Mouse (Mus musculus) right cerebral cortex, postnatal 25 days (tissue): Measurements from ENCODE around the gene Rab21.

ENCODE experiments used
- DNase-seq: peaks from one replicate; pipeline ENCODE4 v3.0.0; 2022

Gene Rab21

GRCm38 (mm10) chr10:115315473-115316171, at the start of gene Rab21:
Rab21 (minus strand) TSS chr10:115315594.
- DNase-seq: peak; percentile 97

GRCm38 (mm10) chr10:115363151-115363550, 47.8 kb upstream of the Rab21 start:
- DNase-seq: no peak

DNA sequence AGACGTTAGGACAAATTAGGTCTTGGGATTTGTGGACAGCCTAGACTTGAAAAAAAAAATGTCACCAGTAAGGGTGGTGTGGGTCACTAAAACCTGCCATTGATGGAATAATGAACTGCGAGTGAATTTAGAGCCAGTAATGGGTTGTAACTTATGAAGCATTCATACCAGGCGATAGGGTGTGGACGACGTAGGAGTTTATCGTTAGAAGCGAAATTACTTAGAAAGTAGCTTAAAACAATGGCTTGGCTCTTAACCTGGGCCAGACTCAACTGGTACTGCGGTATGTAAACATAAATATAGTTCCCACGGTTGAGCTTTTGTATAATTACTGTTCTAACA, 47.2 kb upstream of the Rab21 start:
- no peak for DNase-seq

DNA sequence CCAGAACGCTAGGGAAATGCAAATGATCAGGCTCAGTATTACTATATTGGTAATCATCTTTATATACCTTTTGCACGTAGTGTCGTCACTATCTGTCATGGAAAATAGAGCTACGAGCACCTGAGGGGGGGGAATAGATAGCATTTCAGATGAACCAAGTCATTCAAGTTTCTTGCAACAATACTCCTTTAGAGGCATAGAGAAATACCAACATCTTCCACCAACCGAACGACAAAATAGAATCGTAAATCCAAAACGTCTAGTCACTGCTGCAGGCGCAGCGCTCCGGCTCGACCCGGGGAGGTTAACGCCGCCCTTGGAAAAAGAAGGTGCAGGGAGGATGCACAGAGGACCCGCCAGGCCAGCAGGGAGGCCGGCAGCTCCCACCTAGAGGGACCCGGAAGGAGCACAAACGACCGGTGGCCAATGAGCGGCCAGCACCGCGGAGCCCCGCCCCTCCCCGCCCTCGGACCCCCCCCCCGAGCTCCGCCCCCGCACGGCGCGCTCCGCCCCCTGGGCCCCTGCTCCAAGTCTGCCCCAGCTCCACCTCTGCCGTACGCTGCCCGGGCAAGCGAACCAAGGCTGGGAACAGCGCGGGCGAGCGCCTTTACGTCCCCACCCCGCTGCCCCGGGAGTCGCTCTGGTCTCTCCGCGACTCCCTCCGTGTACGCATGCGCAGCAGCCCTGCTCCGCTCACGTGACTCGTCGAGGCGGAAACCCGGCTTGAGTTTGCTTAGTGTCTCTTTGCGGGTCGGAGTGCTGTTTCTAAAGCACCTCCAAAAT, 46.6 kb upstream of the Rab21 start, which contains the start of gene Tmem19:
Gene Tmem19, minus strand, starts transcription at position 662 of the 783 bp plus-strand sequence.
- DNase-seq: peak; percentile 93

GRCm38 (mm10) chr10:115359066-115359465, 43.7 kb upstream of the Rab21 start:
- no peak for DNase-seq

- DNase-seq: no peak
These were observed 43.0 kb upstream of the Rab21 start for GRCm38 (mm10) chr10:115358216-115358919.

GRCm38 (mm10) chr10:115356106-115356505, 40.7 kb upstream of the Rab21 start:
- no peak for DNase-seq

- DNase-seq: no peak
These were observed 39.6 kb upstream of the Rab21 start for GRCm38 (mm10) chr10:115355016-115355415.

GRCm38 (mm10) chr10:115354553-115354952, 39.2 kb upstream of the Rab21 start:
- no peak for DNase-seq

DNA sequence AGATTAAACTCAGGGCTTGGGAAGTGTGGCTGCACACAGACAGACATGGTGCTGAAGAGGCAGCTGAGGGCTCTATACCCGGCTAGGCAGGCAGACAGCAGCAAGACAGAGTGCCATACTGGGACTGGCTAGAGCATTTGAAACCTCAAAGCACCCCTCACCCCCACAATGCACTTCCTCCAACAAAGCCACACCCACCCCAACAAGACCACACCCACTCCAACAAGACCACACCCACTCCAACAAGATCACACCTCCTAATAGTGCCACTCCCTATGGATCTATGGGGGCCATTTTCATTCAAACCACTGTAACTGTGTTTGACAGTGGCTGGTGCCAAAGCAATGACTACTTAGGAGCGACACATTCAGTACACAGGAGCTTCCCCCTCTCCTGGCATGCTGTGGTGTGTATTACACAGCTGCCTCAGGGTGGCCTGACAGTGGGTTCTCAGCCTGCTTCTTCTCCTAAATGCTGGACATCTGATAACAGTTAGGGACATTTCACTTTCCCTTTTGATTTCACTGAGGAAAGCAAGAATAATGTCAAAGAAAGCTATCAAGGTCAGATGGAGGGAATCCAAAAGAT, 35.5 kb upstream of the Rab21 start:
- no peak for DNase-seq

DNA sequence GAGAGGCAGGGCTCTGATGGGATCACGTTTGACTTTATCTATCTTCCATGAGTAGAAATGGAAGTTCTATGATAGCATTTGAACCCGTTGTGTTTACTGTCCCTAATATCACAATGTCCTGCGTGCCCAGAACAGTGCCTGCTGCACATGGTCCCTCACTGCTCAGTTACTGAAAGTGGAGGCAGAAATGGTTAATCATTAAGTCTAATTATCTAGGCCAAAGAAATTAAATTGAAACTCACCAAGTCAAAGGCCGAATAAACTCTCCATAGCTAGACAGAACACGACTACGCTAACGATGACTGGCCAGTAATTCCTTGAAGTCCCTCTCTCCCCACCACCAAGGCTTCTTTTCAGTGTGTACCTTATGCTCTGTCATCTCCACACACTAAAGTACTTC, 34.1 kb upstream of the Rab21 start:
- no peak for DNase-seq

GRCm38 (mm10) chr10:115349029-115349428, 33.6 kb upstream of the Rab21 start:
- DNase-seq: no peak

DNA sequence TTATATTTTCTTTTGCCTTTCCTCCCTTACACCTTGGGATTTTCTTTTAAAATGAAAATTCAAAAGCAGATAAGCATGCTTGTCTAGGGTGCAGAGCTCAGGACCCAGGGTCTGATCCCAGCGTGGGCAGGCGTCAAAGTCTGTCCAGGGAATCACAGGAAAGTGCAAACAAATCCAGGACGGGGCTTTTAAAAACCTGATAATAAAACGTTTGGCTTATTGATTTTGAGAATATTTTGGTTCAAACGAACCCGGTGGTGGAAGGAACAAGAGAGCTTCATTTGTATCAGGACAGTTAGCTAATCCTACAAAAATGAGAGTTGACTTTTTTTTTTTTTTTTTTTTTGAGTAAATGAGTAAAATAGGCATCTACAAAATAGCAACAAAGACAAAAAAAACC, 32.7 kb upstream of the Rab21 start:
- DNase-seq: no peak

DNA sequence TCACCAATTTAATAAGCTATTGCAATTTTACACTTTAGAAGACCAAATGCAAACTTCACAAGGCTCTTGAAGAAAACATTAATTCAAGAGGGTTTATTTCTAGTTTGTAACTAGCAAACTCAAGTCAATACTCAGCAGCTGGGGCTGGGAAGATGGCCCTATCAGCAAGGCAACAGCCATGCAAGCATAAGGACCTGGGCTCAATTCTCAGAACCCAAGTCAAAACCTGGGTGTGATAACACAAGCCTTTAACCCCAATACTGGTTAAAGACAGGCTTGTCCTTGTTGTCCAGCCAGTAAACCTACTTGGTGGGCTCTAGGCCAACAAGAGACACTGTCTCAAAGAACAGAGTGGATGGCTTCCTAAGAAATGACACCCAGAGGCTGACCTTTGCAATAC, 31.1 kb upstream of the Rab21 start:
- no peak for DNase-seq

DNA sequence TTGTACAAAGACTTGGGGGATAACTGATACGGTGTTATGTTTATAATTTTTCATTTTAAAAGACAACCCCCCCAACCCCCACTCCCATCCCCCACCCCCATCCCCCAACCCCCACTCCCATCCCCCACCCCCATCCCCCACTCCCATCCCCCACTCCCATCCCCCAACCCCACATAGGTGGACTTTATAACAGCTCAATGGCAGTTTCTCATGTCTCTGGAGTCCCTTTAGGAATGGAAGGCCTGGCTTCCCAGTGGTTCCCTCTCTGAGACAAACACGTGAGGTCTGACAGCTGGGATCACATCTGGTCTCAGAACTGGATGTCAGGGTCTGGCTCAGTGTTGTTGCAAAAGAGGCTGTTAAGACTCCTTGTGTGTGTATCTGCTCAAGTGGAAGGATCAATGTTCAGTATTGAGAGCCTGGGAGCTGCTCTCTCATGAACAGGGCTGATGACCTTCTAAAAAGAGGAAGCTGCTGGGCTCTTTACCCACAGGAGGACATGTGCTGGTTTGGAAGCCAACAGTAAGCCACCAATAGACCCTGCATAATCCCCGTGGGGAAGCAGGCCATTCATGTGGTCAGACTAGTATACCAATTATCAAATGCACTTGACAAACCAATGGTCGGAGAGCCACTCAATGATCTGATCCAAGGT, 27.5 kb upstream of the Rab21 start:
- no peak for DNase-seq

GRCm38 (mm10) chr10:115339820-115340328, 24.5 kb upstream of the Rab21 start:
- DNase-seq: no peak

DNA sequence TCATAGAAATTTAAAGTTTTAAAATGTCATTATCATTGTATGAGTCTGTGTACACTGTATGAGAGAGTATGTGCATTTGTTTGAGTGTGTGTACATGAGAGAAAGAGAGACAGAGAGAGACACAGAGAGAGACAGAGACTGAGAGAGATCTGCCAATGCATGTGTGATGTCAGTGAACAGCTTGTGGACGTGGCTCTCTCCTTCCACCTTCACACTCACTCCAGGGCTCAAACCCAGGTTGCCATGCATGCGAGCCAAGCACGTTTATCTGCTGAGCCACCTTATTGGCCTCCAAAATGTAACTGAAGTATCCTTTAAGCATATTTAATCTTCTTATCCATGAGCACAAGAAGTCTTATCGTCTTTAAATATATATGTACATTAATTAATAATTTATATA, 21.5 kb upstream of the Rab21 start:
- DNase-seq: no peak

DNA sequence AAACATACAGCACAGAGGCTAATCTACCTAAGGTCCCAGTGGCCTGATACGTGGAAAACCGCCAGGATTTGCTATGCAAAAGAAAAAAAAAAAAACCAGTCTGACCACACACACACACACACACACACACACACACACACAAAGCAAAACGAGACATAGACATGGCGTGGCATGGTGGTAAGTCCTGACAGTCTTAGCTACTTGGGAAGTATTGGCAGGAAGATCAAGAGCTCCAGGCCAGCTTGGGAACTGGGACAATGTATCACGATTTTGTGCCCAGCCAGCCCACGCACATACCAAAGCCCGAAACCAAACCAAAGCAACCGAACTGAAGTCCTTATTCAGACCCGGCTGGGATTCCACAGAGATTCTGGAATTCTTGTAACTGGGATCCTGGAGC, 18.1 kb upstream of the Rab21 start:
- no peak for DNase-seq

DNA sequence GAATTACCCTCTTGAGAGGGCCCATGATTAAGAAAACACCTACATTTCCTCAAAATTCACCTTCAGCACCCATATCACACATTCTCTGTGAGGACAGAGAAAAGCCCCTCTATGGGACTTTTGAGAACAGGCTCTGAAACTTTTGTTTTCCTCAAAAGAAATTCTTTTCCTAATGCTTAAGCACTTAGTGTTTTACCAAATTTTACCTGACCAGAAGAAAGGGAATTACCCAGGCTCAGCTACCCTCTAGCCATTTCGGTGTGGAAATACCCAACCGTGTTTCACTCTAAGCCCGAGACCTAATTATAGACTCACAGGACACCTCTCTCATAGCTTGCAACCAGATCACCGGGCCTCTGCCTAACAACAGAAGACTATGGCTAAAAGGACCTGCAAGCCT, 17.6 kb upstream of the Rab21 start:
- no peak for DNase-seq

- no peak for DNase-seq
These were observed 17.1 kb upstream of the Rab21 start for GRCm38 (mm10) chr10:115332420-115332952.

GRCm38 (mm10) chr10:115329010-115329530, 13.7 kb upstream of the Rab21 start:
- no peak for DNase-seq

DNA sequence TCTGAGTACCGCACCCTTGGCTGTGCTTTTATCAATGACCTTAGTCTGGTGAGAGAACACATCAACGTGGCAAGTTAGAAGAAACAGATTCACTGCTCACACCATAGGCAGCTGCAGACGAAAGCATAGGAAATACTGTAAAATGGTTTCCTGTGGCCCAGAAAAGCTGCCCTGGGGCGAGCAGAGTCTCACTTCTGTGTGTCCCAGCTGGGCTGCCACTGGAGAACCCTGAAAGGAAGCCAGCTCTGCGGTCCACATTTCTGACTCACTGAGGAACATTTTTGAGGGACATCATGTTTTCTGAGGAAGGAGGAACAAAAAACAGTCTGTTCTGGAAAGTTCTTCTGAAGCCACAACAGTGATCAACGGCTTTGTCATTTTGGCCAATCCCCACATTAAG, 13.1 kb upstream of the Rab21 start:
- DNase-seq: no peak
